Mouse (Mus musculus): ENCODE data around the gene Msh3.
"Not testable (repeated sequence)": the region's sequence is repeated elsewhere in the genome, so short reads cannot be mapped to it uniquely, and the experiment has no call there.

Msh3 gene

GRCm38 (mm10) chr13:92354456-92355271 lies at the start of gene Msh3, which contains the start of gene Dhfr:
Gene Msh3, minus strand, starts transcription at chr13:92355003.
Gene Dhfr, plus strand, starts transcription at chr13:92354726.
- peak; percentile 98 for DNase-seq

GRCm38 (mm10) chr13:92403496-92403895 lies 48.7 kb upstream of the Msh3 start:
- no peak for DNase-seq

GRCm38 (mm10) chr13:92402063-92402462 lies 47.3 kb upstream of the Msh3 start:
- DNase-seq = peak; percentile 38

- no peak for DNase-seq
Measured at GRCm38 (mm10) chr13:92398491-92399384, 43.9 kb upstream of the Msh3 start.

- no peak for DNase-seq
Measured at GRCm38 (mm10) chr13:92393047-92393661, 38.4 kb upstream of the Msh3 start.

- DNase-seq = no peak
Measured at GRCm38 (mm10) chr13:92387367-92387766, 32.6 kb upstream of the Msh3 start.

- DNase-seq = not testable (repeated sequence)
Measured at GRCm38 (mm10) chr13:92371466-92371865, 16.7 kb upstream of the Msh3 start.

- no peak for DNase-seq
Measured at GRCm38 (mm10) chr13:92370811-92371210, 16.0 kb upstream of the Msh3 start.

- no peak for DNase-seq
Measured at GRCm38 (mm10) chr13:92365312-92365711, 10.5 kb upstream of the Msh3 start.

GRCm38 (mm10) chr13:92361609-92362008 lies 6.8 kb upstream of the Msh3 start:
- DNase-seq = no peak

GRCm38 (mm10) chr13:92357644-92358043 lies 2.8 kb upstream of the Msh3 start:
- DNase-seq = no peak

- no peak for DNase-seq
Measured at GRCm38 (mm10) chr13:92356376-92356775, 1.6 kb upstream of the Msh3 start.

GRCm38 (mm10) chr13:92355272-92355643 lies 455 bp upstream of the Msh3 start:
- DNase-seq = peak; percentile 80

GRCm38 (mm10) chr13:92353956-92354355 lies 847 bp downstream of the Msh3 start:
- DNase-seq = no peak

GRCm38 (mm10) chr13:92351100-92351499 lies 3.7 kb downstream of the Msh3 start:
- DNase-seq = no peak

GRCm38 (mm10) chr13:92346338-92346737 lies 8.5 kb downstream of the Msh3 start:
- no peak for DNase-seq

GRCm38 (mm10) chr13:92344033-92344432 lies 10.8 kb downstream of the Msh3 start:
- DNase-seq = no peak

- no peak for DNase-seq
Measured at GRCm38 (mm10) chr13:92339787-92340186, 15.0 kb downstream of the Msh3 start.

- DNase-seq = no peak
Measured at GRCm38 (mm10) chr13:92337773-92338462, 16.9 kb downstream of the Msh3 start.

- DNase-seq = no peak
Measured at GRCm38 (mm10) chr13:92336857-92337256, 17.9 kb downstream of the Msh3 start.

GRCm38 (mm10) chr13:92332103-92332879 lies 22.5 kb downstream of the Msh3 start:
- DNase-seq = no peak

- no peak for DNase-seq
Measured at GRCm38 (mm10) chr13:92330621-92331020, 24.2 kb downstream of the Msh3 start.

Measured in kidney, adult 11 months (tissue).